Mouse (Mus musculus) forebrain, embryonic 16.5 days (tissue): ENCODE results near the gene Pyurf. TPM values are rescaled to one million over a fixed set of nuclear protein-coding genes. Genes with fewer than 3 reads are reported as not detected.

Source experiments
- ATAC-seq: fragments of 200-750 bp; cut with Nextera tagmentation; 2 replicates; pipeline ENCODE4 v1.8.0; 2017; ENCODE audit warnings: mild to moderate bottlenecking, moderate library complexity
- H3K27ac ChIP-seq: fragments of 300-500 bp; sonication (generic); 2 replicates; pipeline ENCODE4 v1.5.1; 2014; ENCODE audit warnings: low read length, control low read depth
- H3K27me3 ChIP-seq: fragments of 300-500 bp; sonication (generic); replicated peaks from 2 replicates; pipeline ENCODE4 v1.6.1; 2014; ENCODE audit warnings: low read length; ENCODE audit not compliant: control insufficient read depth, insufficient read depth
- H3K36me3 ChIP-seq: fragments of 300-500 bp; sonication (generic); 2 replicates; pipeline ENCODE4 v1.6.1; 2014; ENCODE audit not compliant: control insufficient read depth, insufficient read depth
- H3K4me1 ChIP-seq: fragments of 300-500 bp; sonication (generic); replicated peaks from 2 replicates; pipeline ENCODE4 v1.6.1; 2014; ENCODE audit warnings: low read length; ENCODE audit not compliant: control insufficient read depth, insufficient read depth
- H3K4me2 ChIP-seq: fragments of 300-500 bp; sonication (generic); 2 replicates; pipeline ENCODE4 v1.6.1; 2014; ENCODE audit warnings: mild to moderate bottlenecking, low read length, control low read depth
- H3K4me3 ChIP-seq: fragments of 300-500 bp; sonication (generic); replicated peaks from 2 replicates; pipeline ENCODE4 v1.5.1; 2014; ENCODE audit warnings: mild to moderate bottlenecking, low read length, control low read depth
- H3K9ac ChIP-seq: fragments of 300-500 bp; sonication (generic); replicated peaks from 2 replicates; pipeline ENCODE4 v1.6.1; 2014; ENCODE audit warnings: low read depth, low read length, control low read depth
- H3K9me3 ChIP-seq: fragments of 300-500 bp; sonication (generic); 2 replicates; pipeline ENCODE4 v1.6.1; 2016; ENCODE audit warnings: low read length; ENCODE audit not compliant: control insufficient read depth
- WGBS: fragments of 180-500 bp; shearing (Covaris S2); extraction: QIAGEN DNeasy Blood & Tissue Kit; methylation state at CpG from one replicate; pipeline ENCODE4 v1.1.7; 2014; 5-methylcytosine and 5-hydroxymethylcytosine counted together
- polyA plus RNA-seq: library from polyadenylated mRNA; unstranded; fragments of >200 nt; fragmentation: Nextera tagmentation; extraction: Ambion mirVana; gene quantifications from 2 replicates; pipeline ENCODE4 v1.2.1, GENCODE M21; 2015

Gene Pyurf
- 9.1 and 9.4 TPM in 2 replicates for polyA plus RNA-seq

GRCm38 (mm10) chr6:57691467-57692261, at the start of gene Pyurf:
Gene Pyurf (minus strand): TSS chr6:57692078.
- peak; percentile 96 for ATAC-seq
- no peaks in the 10 kb centered on the region for H3K36me3 ChIP-seq
- H3K9ac ChIP-seq, result peak within 1 kb of the TSS; percentile 84
- H3K9me3 ChIP-seq, result no peaks in the 10 kb centered on the region
- WGBS, result under 1% methylated on average over 51 of the region's 52 CpGs
- H3K4me3 ChIP-seq, result peak within 1 kb of the TSS; percentile 83
- H3K27ac ChIP-seq, result peak within 1 kb of the TSS; percentile 78
- H3K27me3 ChIP-seq, result no peaks in the 10 kb centered on the region
- H3K4me2 ChIP-seq, result peak within 1 kb of the TSS; percentile 75
- no peaks in the 10 kb centered on the region for H3K4me1 ChIP-seq

DNA sequence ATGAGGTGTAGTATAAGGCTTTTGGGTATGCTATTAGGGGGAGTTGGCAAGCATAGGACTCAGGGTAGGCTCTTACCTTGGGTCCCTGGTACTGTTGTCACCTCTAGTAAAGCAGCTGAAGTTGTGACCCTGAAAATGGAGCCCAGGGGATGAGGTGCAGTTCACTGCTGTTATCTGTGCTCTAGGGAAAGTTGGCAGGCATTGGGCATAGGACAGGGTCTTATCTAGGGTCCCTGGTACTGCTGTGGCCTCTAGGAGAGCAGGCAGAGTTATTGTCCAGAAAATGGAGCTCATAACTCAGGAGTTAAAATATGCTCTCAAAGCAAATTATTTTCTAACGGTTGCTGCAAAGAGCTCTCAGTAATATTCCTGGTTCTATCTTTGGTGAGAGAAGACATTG, 29.5 kb upstream of the Pyurf start:
- Histone ChIP-seq H3K4me1 (no peaks in the 10 kb centered on the region), H3K4me3 (no peak overlapping the region), H3K9ac (no peak overlapping the region), H3K4me2 (no peak overlapping the region), H3K36me3 (peaks cover 2% of the 10 kb centered on the region; the same call in 1 of the 2 replicates), H3K27ac (no peak overlapping the region), H3K9me3 (no peaks in the 10 kb centered on the region), H3K27me3 (no peaks in the 10 kb centered on the region)
- no peak for ATAC-seq
- WGBS, result 90% methylated on average over 1 of the region's 1 CpGs

DNA sequence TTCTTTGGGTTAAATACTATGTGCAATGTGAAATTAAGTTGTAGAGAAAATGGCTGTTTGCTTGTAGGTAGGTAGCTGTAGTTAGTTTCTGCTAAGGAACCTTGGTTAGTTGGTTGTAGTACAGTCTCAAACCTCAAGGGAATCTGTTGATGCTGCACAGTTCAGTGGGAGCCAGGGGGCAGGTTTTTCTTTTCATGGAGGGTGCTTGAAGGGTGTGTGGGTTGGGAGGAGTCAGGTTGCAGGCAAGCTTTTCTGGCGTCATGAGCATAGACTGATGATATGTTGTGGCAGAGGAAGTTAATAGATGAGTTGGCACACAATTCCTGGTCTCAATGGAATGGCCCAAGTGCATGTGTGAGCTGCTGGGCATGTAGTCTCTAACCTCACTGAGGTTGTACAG, 19.8 kb upstream of the Pyurf start:
- H3K27ac ChIP-seq, result no peak overlapping the region
- no peak overlapping the region for H3K9ac ChIP-seq
- H3K4me1 ChIP-seq, result no peaks in the 10 kb centered on the region
- no peak for ATAC-seq
- WGBS, result 24% methylated on average over 1 of the region's 1 CpGs
- H3K27me3 ChIP-seq, result no peaks in the 10 kb centered on the region
- no peaks in the 10 kb centered on the region for H3K9me3 ChIP-seq
- H3K36me3 ChIP-seq, result 0 out of 2 replicates have a peak, but pooled peaks cover 2% of the 10 kb centered on the region
- no peak overlapping the region for H3K4me3 ChIP-seq
- H3K4me2 ChIP-seq, result no peak overlapping the region

- Histone ChIP-seq H3K4me2 (no peak overlapping the region), H3K9me3 (no peaks in the 10 kb centered on the region), H3K9ac (no peak overlapping the region), H3K4me1 (no peaks in the 10 kb centered on the region; the same call in 1 of the 2 replicates), H3K36me3 (no peaks in the 10 kb centered on the region), H3K27me3 (no peaks in the 10 kb centered on the region), H3K4me3 (no peak overlapping the region), H3K27ac (no peak overlapping the region)
- WGBS, result 89% methylated on average over 1 of the region's 1 CpGs
- no peak for ATAC-seq
Observed at GRCm38 (mm10) chr6:57706721-57707120, 14.8 kb upstream of the Pyurf start.

- peak; percentile 24 for ATAC-seq
- Histone ChIP-seq H3K9me3 (no peaks in the 10 kb centered on the region), H3K27me3 (no peaks in the 10 kb centered on the region), H3K9ac (peak overlapping the region; percentile 92), H3K4me2 (peak overlapping the region; percentile 54), H3K4me1 (peaks cover 4% of the 10 kb centered on the region), H3K36me3 (no peaks in the 10 kb centered on the region), H3K27ac (peak overlapping the region; percentile 99), H3K4me3 (peak overlapping the region; percentile 89)
- WGBS, result 14% methylated on average over 2 of the region's 2 CpGs
Observed at GRCm38 (mm10) chr6:57703703-57704102, 11.8 kb upstream of the Pyurf start.

- Histone ChIP-seq H3K27me3 (no peaks in the 10 kb centered on the region), H3K9ac (peak overlapping the region; percentile 92), H3K27ac (peak overlapping the region; percentile 99), H3K4me2 (peak overlapping the region; percentile 54), H3K36me3 (no peaks in the 10 kb centered on the region), H3K9me3 (no peaks in the 10 kb centered on the region), H3K4me1 (peaks cover 4% of the 10 kb centered on the region), H3K4me3 (peak overlapping the region; percentile 89)
- peak; percentile 98 for ATAC-seq
- under 1% methylated on average over 59 of the region's 59 CpGs for WGBS
Observed at GRCm38 (mm10) chr6:57702743-57703499, 11.0 kb upstream of the Pyurf start.

- Histone ChIP-seq H3K36me3 (no peaks in the 10 kb centered on the region), H3K4me2 (peak within 1 kb of the TSS; percentile 54), H3K4me1 (peaks cover 4% of the 10 kb centered on the region), H3K4me3 (peak within 1 kb of the TSS; percentile 89), H3K9me3 (no peaks in the 10 kb centered on the region), H3K27ac (peak within 1 kb of the TSS; percentile 99), H3K9ac (peak within 1 kb of the TSS; percentile 92), H3K27me3 (no peaks in the 10 kb centered on the region)
- ATAC-seq, result peak; percentile 19
- 0% methylated on average over 10 of the region's 10 CpGs for WGBS
Observed at GRCm38 (mm10) chr6:57702376-57702742, 10.5 kb upstream of the Pyurf start, which contains the start of gene Lancl2. Gene Lancl2 (plus strand): TSS chr6:57702540.

GRCm38 (mm10) chr6:57701686-57702085, 9.8 kb upstream of the Pyurf start:
- H3K27ac ChIP-seq, result peak overlapping the region; percentile 11; the same call in 1 of the 2 replicates
- H3K36me3 ChIP-seq, result no peaks in the 10 kb centered on the region
- WGBS, result 48% methylated on average over 4 of the region's 4 CpGs
- peak overlapping the region; percentile 54 for H3K4me2 ChIP-seq
- peaks cover 4% of the 10 kb centered on the region for H3K4me1 ChIP-seq
- peak overlapping the region; percentile 22 for H3K4me3 ChIP-seq
- no peak for ATAC-seq
- no peaks in the 10 kb centered on the region for H3K9me3 ChIP-seq
- no peaks in the 10 kb centered on the region for H3K27me3 ChIP-seq
- H3K9ac ChIP-seq, result peak overlapping the region; percentile 22; the same call in 1 of the 2 replicates

GRCm38 (mm10) chr6:57693116-57693515, 1.2 kb upstream of the Pyurf start:
- Histone ChIP-seq H3K4me1 (no peaks in the 10 kb centered on the region), H3K4me2 (no peak overlapping the region), H3K36me3 (no peaks in the 10 kb centered on the region), H3K4me3 (no peak overlapping the region), H3K27ac (no peak overlapping the region), H3K9ac (no peak overlapping the region), H3K9me3 (no peaks in the 10 kb centered on the region), H3K27me3 (no peaks in the 10 kb centered on the region)
- 92% methylated on average over 3 of the region's 3 CpGs for WGBS
- no peak for ATAC-seq
